ENCODE assay signal across 9 mouse cellular contexts in the genomic region with DNA sequence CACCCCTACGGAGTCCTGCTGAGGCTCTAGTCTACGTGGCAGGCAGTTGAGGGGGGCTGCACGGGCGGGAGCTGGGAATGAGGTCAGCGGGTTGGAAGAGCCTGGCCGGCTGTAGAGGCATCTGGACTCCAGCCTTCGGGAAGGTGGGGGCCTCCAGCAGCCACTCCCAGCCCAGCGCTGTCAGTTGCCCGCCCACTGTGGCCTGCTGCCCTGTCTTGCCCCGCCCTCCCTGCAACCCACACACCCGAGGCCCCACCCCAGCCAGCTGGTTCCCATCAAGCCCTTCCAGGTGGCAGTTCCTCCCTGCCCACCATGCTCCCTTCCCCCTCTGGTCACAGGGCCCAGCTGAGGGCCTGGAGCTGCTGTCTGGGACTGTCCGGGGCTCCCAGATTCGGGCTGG. TPM values are rescaled to one million over a fixed set of nuclear protein-coding genes. Genes with fewer than 3 reads are reported as not detected.
DNase-seq lines count a peak whose midpoint lies in the region; ATAC-seq lines count a peak whose summit lies in the region.
"Had no signal": no experiment of that assay in that cellular context is flagged by ENCODE, and none has a peak within 500 bp of the region (broad histone marks: within the 10 kb centered on the region; RNA-seq: fewer than 3 reads in every experiment).

No protein-coding gene starts in this region.

- no peaks in the 10 kb centered on the region for H3K36me3 ChIP-seq in forebrain, embryonic 16.5 days (ENCODE audit: control insufficient read depth, insufficient read depth)

- ATAC-seq in forebrain, embryonic 16.5 days = peak; percentile 75
- ATAC-seq in erythroid progenitor cell, adult 5-6 weeks (replicated peaks; ENCODE audit: low FRiP score, poor library complexity, severe bottlenecking) = no peak

- no peak overlapping the region for H3K4me3 ChIP-seq in forebrain, embryonic 16.5 days (replicated peaks; ENCODE audit: low read length)

- intact Hi-C loops in heart, postnatal 36 days (cut with DNase I) = no loop called here

- peak overlapping the region; percentile 12 for H3K4me2 ChIP-seq in forebrain, embryonic 16.5 days (ENCODE audit: low read length)

- DNase-seq in 3134 (ENCODE audit: extremely low read depth, insufficient read length, low spot score) = peak; percentile 96
- peak; percentile 80 for DNase-seq in adrenal gland, postnatal 10 days
- DNase-seq in heart, postnatal 36 days = peak; percentile 84 to 86
- peak; percentile 76 to 80 for DNase-seq in kidney, postnatal 36 days
- peak; percentile 91 to 96 for DNase-seq in lung, postnatal 4 days
- peak; percentile 27 to 28 for DNase-seq in spleen, postnatal 36 days (ENCODE audit: low spot score in 2 of 2)

- H3K27ac ChIP-seq in forebrain, embryonic 16.5 days (ENCODE audit: low read length) = no peak overlapping the region
- H3K27ac ChIP-seq: macrophage had no signal

- H3K27me3 ChIP-seq in forebrain, embryonic 16.5 days (replicated peaks; ENCODE audit: control insufficient read depth, insufficient read depth, low read length) = no peaks in the 10 kb centered on the region

- no peaks in the 10 kb centered on the region for H3K9me3 ChIP-seq in forebrain, embryonic 16.5 days (ENCODE audit: control insufficient read depth, low read length)

- no peak overlapping the region for H3K9ac ChIP-seq in forebrain, embryonic 16.5 days (replicated peaks; ENCODE audit: low read depth, low read length)

- WGBS in forebrain, embryonic 16.5 days = 5% methylated on average over 13 of the region's 13 CpGs

- peaks cover 11% of the 10 kb centered on the region for H3K4me1 ChIP-seq in forebrain, embryonic 16.5 days (replicated peaks; ENCODE audit: control insufficient read depth, insufficient read depth, low read length)

RNA-seq across cellular contexts. Expression of a gene that starts 7.2 kb away (rescaled TPM):
- total RNA-seq in adrenal gland, postnatal 10 days (2021) = 1,000 to 10,000 TPM in 1 of 2 experiments, 100 to 1,000 TPM in 1; 763 to 1,573 TPM
- polyA plus RNA-seq in forebrain, embryonic 16.5 days (2015; fragmentation: Nextera tagmentation; extraction: Ambion mirVana) = 45.0 and 166 TPM in 2 replicates
- total RNA-seq in heart, postnatal 36 days (2021) = 100 to 1,000 TPM; 144 to 156 TPM
- total RNA-seq in erythroid progenitor cell, adult 5-6 weeks (2015; ENCODE audit: low replicate concordance) = 1.4 and 2.1 TPM in 2 replicates
- total RNA-seq in erythroid progenitor cell, adult 5-6 weeks (2017; ENCODE audit: low replicate concordance) = 0.90 and 1.9 TPM in 2 replicates

RNA-seq across cellular contexts. Expression of a gene that starts 38.6 kb away (rescaled TPM):
- not detected for total RNA-seq in adrenal gland, postnatal 10 days (2021)
- not detected in 2 replicates for polyA plus RNA-seq in forebrain, embryonic 16.5 days (2015; fragmentation: Nextera tagmentation; extraction: Ambion mirVana)
- total RNA-seq in heart, postnatal 36 days (2021) = not detected
- total RNA-seq in erythroid progenitor cell, adult 5-6 weeks (2015; ENCODE audit: low replicate concordance) = not detected in 2 replicates
- total RNA-seq in erythroid progenitor cell, adult 5-6 weeks (2017; ENCODE audit: low replicate concordance) = not detected in 2 replicates
- polyA plus RNA-seq: macrophage had no signal

RNA-seq across cellular contexts. Expression of a gene that starts 47.3 kb away (rescaled TPM):
- total RNA-seq in adrenal gland, postnatal 10 days (2021) = 10 to 100 TPM in 1 of 2 experiments, 1 to 10 TPM in 1; 4.5 to 16.8 TPM
- polyA plus RNA-seq in forebrain, embryonic 16.5 days (2015; fragmentation: Nextera tagmentation; extraction: Ambion mirVana) = 0.19 and 0.58 TPM in 2 replicates
- 100 to 1,000 TPM; 185 to 189 TPM for total RNA-seq in heart, postnatal 36 days (2021)
- total RNA-seq in erythroid progenitor cell, adult 5-6 weeks (2015; ENCODE audit: low replicate concordance) = not detected in 2 replicates
- total RNA-seq in erythroid progenitor cell, adult 5-6 weeks (2017; ENCODE audit: low replicate concordance) = not detected in 2 replicates
- polyA plus RNA-seq: macrophage had no signal

Comparison
In these comparisons a context has a peak if more than half of its experiments do, and no peak if none do; other contexts are left out.
1. DNase-seq: peak in every context shown above with its lines; median percentile 96 in 3134; 94 in lung, postnatal 4 days; 85 in heart, postnatal 36 days; 80 in adrenal gland, postnatal 10 days; 78 in kidney, postnatal 36 days; 28 in spleen, postnatal 36 days.
2. RNA of a gene that starts 7.2 kb away (total RNA-seq): 763 to 1,573 TPM in adrenal gland, postnatal 10 days and 144 to 156 TPM in heart, postnatal 36 days; 0.90 to 2.1 TPM in erythroid progenitor cell, adult 5-6 weeks; every median in the first group is over 10 times any median in the second.
3. RNA of a gene that starts 47.3 kb away (total RNA-seq): 185 to 189 TPM in heart, postnatal 36 days; 4.5 to 16.8 TPM in adrenal gland, postnatal 10 days and not detected in erythroid progenitor cell, adult 5-6 weeks; every median in the first group is over 10 times any median in the second.